Mouse (Mus musculus) brain, embryonic 18.5 days (tissue): Measurements from ENCODE around the gene Plbd2.

Experiments
- DNase-seq: peaks from one replicate; pipeline ENCODE4 v3.0.0-alpha.2; 2012; ENCODE audit warnings: low read depth, low spot score

Plbd2 gene

DNA sequence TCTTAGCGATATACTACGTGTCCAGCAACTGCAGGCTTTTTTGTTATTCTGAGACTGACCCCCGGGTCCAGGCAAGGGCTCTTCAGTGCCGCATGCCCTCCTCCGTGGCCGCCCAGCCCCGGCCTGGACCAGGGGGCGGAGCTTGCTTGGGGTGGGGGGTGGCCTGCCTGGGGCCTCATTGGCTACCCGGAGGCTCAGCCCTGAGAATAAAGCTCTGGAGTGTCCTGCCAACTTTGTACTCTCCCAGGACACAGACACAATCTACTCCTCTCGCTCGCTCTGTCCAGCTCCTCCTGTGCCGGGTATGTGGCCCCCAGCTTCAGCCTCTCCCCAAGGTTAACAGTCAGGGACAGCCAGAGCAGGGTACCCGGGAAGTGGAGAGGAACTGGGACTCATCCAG is 27.1 kb downstream of the Plbd2 start, which contains the start of gene Sds:
Gene Sds, plus strand, starts transcription at position 231 of the 400 bp plus-strand sequence.
- DNase-seq: no peak

DNA sequence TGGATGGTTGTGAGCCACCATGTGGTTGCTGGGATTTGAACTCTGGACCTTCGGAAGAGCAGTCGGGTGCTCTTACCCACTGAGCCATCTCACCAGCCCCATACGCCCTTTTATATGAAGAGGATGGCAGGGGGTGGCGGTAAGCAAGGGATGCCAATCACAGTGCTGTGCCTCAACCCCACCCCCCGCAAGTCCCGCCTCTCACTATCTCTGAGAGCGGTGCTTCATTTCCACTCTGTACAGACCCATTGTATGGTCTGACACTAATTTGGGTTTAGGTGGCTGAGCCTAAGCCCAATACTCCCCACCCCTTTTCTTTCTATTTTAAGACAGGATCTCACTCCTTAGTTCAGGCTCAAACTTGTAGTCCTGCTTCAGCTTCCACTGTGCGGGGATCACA is 27.6 kb downstream of the Plbd2 start:
- DNase-seq: no peak

DNA sequence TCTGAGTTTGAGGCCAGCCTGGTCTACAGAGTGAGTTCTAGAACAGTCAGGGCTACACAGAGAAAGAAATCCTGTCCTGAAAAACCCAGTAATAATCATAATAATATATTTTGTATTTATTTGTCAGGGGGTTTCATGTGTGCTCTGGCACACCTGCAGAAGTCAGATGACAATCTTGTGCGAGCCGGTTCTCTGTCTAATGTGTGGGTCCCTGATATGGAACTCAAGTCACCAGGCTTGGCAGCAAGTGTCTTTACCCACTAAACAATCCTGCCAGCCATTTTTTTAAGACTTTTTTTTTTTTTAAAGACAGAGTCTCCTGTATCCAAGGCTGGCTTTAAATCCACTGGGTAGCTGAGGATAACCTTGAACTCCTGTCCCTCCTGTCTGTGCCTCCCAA is 30.1 kb downstream of the Plbd2 start:
- DNase-seq: no peak

DNA sequence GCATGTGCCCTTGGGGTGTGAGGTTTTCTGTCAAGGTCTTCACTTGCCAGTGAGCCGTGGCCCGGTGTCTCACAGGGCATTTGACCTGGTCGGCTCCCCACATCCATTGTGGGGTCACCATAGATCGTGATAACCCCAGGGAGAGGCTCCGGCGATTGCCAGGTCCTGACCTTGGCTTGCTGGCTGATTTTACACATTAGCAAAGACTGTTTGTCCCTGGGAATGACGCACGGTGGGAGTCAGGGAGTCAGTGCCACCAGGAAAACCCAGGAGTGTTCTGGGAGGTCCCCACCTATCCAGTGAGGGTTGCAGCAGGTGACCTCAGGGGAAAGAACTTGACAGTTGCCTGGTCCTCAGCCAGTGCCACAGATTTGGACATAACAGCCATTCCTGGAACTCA is 30.7 kb downstream of the Plbd2 start, which contains the start of gene Sdsl:
Gene Sdsl, minus strand, starts transcription at position 41 of the 400 bp plus-strand sequence.
- no peak for DNase-seq

DNA sequence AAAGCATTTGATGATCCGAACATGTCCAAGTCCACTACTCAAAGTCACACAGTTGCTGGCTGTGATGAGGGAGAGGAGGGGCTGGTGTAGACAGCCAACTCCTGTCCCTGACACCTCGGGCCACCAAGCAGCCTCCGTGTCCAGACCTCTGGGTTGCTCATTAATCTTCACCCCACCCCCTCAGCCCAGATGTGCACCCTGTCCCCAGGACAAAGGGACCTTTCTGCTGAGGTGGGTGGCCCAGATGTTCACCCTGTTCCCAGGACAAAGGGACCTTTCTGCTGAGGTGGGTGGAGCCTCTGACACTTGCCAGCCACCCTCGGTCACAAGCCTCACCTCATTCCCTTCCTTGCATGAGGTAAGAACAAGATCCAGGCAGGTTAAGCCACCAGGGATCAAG is 31.9 kb downstream of the Plbd2 start:
- DNase-seq: no peak

DNA sequence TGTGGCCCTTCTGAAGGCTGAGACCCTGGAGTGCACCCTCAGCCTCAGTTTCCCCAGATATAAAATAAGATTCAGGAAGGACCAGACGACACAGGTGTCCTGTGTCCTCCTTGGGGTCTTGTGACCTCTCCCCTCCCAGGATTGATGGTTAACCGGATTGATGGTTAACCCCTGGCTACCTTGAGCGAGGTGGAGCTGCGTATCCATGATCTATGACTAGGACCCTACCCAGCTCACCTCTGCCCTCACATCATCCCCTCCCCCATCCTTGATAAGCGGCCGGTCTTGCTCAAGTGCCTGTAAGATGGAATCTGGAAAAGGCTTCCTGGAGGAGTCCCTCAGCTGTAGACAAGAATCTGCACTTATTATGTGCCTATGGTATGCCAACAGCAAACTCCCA is 34.6 kb downstream of the Plbd2 start:
- no peak for DNase-seq

DNA sequence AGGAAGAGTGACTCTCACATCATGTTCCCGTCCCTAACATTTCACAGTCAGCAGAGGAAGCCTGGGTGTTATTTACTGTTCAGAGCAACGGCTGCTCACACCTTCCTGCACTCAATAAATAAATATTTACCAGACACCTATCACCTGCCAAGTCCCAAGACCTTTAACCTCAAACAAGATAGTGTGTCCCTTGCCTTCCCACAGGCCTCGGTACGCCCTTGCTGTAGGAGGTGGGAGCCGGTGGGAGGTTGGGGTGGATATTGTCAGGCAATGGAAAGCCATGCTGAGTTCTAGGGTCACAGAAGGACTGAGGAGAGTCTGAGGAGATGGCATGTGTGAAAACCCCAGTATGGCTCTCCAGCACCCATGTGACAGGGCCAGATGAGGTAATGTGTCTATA is 35.1 kb downstream of the Plbd2 start:
- DNase-seq: no peak

DNA sequence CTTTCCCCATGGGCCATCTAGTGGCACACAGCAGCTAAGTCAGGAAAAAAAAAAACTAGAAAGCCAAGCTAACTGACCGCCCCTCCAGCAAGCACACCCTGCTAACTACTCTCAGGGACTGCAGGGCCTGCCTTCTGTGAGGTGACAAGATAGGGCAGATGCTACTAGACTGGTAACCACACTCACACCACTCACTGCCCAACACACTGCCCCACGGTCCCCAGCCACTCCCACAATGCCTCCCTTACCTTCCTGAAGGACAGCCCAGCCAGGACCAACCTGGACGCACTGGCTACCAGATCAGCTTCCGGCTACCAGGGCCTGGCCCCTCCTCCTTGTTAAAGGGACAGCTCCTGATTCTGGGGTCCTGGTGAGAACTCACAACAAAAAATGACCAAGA is 36.4 kb downstream of the Plbd2 start:
- DNase-seq: no peak

DNA sequence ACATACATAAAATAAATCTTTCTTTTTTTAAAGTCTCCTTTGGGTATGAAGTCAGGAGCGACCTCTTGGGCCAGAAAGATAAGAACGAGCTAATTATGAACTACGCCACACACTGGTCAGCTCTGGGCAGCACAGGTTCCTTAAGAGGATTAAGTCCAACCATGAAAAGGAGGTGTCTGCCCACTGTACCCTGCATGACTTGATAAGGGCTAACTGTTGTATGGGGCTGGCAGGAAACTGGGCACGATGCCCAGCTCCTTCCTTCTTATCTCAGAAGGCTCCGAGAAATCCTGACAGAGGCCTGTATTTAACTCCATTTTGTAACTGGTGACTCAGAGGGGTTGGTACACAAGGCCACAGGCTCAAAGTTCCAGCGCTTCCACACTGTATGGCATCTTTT is 37.6 kb downstream of the Plbd2 start:
- DNase-seq: no peak

DNA sequence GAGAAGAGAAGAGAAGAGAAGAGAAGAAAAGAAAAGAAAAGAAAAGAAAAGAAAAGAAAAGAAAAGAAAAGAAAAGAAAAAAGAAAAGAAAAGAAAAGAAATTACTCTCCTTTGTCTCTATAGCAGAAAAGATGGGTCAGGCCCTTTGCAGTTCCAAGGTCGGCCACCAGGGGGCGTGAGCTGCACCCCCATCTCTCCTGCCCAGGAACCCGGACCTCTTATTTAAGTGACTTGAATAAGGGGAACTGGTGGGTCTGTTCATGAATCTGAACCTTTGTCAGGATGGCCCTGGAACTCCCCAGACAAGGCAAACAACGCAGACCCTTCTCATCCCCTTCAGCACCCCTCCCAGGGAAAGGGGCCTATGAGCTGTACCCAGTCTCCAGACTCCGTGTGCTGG is 38.4 kb downstream of the Plbd2 start:
- no peak for DNase-seq

DNA sequence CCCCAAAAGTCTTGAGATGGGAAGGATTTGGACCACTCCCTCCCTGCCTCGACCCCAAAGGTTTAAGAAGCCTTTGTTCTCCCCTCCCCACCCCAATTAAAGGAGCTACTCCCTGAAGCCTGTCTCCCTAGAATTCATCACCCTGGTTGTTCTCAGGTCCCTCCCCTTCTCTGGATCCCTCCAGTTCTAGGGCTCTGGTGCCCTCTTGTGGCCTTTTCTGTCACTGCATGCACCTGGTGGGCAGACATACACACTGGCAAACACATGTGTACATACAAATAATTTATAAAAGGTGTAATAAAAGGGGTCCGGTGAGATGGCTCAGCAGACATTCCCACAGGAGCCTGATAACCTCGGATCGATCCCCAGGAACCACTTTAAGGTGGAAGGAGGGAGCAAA is 39.1 kb downstream of the Plbd2 start:
- DNase-seq: no peak

DNA sequence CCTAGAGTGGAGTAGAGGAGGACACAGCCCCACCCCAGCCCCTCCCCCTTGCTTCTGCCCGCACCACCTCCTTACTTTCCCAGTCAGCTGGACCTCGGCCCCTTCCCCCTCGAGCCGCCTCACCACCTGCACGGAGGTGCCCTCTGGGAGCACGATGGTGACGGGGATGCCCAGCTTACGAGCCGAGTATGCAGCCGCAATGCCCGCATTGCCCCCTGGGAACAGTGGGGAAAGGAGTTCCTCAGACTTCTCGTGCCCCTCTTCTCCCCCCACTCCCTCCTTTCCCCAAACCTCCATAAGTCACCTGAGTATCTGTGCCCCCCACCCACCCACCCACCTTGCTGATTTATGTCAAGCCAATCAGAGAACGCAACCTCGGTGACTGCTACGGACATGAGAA is 41.5 kb downstream of the Plbd2 start:
- no peak for DNase-seq

DNA sequence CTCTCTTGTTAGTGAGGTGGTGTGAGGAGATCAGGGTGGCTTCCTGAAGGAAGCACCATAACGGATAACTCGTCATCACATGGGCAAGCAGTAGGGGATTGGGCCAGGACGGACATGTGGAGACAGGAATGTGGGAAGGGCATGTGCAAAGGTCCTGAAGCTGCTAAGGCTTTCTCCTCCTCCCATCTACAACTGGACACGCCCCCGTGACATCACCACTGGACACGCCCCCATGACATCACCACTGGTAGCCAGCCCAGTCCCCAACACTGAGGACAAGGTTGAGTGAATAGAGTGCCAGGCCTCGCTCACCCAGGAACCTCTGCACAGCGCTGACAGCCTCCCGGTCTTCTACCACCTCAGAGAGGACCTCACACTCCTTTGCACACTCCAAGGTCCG is 44.3 kb downstream of the Plbd2 start:
- DNase-seq: no peak

DNA sequence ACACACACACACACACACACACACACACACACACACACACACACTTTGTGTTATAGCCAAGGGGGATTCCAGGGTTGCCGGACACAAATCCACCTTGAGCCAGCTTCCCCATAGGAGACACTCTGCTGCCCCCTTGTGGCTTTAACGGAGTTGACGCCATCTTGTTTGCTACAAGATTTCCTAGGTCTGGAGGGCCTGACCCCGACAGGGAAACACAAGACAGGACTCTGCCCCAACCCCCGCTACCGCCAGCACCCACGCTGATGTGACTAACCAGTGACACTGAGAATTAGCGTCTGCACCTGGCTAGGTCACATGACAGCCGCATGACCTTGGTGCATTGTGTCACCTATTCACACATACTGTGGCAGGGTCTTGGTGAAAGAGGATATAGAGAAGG is 45.8 kb downstream of the Plbd2 start:
- DNase-seq: no peak

DNA sequence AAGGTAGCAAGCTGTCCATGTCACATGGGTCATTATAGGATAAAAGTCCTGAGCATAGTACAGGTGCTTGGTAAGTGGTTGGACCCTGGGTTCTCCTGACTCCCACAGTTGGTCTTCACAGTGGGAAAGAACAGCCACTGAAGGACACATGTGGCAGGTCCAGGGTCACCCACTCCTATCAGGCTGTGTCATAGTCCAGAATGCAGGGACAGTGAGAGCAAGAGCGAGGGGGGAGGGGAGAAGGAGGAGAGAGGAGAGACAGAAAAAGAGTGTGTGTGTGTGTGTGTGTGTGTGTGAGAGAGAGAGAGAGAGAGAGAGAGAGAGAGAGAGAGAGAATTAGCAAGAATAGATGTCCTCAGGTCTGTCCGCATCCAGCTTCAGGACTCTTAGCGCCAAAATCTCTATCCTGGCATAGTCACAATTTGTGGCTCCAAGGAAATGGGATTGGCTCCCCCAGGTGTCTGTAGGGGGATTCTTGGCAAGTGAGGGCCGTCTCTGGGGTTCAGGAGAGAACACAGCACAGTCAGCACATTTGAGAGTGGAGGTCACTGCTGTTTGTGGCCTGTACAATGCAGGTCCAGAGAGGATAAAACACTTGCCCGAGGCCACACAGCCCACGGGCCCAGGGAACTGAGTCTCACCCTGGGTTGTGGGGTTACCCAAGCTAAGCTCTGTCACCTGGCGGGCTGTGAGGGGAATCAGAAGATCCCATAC is 46.4 kb downstream of the Plbd2 start:
- DNase-seq: no peak

DNA sequence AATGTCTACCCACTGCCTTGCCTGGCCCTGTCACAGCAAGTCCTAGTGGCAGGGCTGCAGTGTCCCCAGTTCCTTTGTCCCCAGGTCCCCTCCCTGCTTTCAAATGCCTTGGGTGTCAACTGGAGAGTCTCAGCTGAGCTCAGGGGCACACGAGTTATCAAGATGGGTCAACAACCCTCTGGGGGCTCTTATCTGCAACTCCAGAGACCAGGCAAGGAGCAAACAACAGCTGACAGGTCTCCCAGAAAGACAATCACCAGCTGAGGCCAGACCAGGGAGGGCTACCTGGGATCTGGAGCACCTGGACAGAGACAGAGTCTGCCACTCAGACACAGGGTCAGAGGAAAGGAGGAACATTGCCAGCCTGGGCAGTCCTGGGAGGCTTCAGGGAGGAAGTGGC is 47.2 kb downstream of the Plbd2 start:
- no peak for DNase-seq

DNA sequence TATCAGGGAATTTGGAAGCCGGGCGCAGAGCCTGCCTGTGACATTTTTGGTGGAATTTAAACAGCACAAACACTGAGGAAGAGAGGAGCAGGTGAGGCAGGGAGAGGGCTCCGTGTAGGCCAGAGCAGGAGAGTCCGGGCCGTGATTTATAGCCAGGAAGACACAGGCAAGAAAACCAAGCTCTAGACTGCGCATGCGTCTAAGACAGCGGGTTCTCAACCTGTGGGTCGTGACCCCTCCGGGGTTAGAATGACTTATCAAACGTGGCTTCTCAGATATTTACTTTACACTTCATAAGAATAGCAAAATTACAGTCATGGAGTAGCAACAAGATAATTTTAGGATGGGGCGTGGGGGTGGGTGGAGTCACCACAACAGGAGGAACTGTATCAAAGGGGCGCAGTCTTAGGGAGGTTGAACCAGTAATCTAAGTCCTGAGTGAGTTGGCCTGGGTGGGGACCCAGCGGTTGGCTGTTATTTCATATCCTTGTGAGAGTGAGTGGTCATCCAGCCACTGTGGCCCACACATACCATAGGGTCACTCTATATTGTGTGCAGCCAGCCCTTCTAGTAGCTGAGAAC is 48.6 kb downstream of the Plbd2 start:
- no peak for DNase-seq

DNA sequence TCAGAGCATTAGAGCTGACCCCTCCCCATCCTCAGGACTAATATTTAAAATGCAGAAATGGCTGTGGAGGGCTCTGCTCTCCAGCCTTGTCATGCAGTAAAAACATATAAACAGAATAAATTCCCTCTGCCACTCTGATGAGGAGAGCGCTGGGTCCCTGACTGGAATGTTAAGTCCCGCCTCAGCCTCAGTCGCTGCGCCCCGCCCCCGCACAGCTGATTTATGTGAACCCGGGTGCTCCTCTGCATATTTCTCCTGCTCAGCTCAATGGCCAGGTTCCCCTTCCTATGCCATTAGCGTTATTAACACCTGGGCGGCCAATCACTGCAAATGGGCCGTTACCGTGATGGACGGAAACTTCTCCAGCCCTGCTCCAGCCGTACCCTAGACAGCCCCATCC is 56.1 kb downstream of the Plbd2 start:
- no peak for DNase-seq

DNA sequence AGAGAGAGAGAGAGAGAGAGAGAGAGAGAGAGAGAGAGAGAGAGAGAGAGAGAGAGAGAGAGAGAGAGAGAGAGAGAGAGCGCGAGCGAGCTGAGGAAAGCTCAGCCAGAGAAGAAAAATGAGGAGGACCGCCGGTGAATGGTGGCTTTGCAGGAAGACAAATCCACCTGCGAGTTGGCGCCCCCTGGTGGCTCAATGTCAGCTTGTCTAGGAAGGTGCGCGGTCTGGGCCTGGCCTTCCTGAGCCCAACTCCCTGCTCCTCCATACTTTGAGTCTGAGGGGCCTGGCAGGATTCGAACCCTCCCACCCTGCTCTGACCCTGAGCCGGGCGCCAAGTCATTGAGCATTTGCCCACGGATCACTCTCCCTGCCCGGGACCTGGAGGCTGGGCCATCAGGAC is 62.7 kb downstream of the Plbd2 start:
- peak; percentile 64 for DNase-seq

DNA sequence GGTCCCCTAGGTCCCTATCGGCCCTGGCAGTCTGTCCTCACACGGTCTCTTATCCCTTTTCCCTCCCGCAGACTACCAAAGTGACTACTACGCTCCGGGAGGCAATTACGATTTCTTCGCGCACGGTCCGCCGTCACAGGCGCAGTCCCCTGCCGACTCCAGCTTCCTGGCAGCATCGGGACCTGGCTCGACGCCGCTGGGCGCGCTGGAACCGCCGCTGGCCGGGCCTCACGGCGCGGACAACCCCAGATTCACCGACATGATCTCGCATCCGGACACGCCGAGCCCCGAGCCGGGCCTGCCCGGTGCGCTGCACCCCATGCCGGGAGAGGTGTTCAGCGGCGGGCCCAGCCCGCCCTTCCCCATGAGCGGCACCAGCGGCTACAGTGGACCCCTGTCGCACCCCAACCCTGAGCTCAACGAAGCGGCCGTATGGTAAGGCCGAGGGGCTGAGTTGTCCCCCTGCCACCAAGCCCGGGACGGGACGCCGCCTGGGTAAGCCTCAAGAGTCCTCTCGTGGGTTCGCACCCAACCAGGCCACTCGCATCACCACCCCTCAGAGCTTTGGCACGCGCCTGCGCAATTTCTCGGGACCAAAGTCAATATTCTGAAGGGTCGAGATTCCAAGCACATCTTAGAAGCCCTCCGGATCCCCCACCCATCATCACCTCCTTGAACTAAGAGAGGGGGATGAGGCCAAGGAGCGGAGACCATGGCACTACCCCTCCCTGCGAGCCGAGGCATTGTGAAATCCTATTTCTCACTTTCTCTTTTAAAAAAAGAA is 63.3 kb downstream of the Plbd2 start:
- DNase-seq: no peak

DNA sequence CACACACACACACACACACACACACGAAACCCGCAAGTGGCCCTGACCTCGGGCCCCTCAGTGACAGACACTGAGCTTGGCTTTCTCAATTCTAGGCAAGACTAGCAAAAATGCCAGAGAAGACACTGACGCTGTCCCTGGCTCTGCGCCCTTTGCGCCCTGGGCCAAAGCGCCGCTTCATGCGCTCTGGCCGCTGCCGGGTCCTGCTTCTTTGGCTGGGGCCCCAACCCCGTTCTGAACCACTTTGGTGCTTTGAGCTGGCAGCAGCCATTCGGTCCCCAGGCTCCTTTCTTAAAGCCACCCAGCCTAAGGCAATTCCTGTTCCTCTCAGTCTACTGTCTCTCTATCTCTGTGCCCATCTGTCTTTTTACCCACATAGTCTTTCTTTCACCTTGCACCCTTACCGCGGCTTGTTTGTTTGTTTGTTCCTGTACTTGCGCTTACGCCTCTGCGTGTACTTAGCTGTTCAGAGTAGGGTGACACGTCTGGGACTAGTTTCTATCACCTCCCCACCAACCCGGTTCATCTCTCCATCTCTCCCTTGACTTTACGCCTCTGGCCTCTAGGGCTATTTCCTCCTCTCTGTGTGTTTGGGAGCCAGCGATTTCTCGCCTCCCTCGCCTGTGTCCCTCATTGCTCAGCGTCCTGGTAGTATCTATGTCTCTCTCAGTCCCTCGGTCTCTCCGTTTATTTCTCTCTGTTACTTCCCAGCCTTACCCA is 64.3 kb downstream of the Plbd2 start:
- DNase-seq: no peak

DNA sequence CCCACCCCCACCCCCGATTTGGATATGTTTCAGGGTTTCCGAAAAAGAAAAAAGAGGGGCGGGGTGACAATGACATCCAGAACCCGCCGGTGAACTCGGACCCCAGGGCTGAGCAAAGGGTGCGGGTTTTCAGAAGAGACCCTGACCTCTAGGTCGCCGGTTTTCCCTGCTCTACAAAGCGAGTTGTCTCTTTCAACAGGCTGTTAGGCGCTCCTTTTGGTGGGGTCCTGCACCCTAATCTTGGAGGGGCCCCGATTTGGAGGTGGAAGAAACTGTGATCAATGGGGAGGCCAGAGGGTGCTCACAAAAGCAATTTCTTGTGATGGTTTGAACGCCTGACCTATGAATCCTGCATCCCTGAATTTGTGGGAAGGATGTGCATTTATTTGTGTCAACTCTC is 65.0 kb downstream of the Plbd2 start:
- DNase-seq: no peak
